Mouse (Mus musculus): ENCODE data around the gene Snx27.

GRCm38 (mm10) chr3:94591066-94591465 lies 8.6 kb upstream of the Snx27 start:
- TF ChIP-seq CTCF (IDR thresholded peaks at IDR 0.05) (no peak), EP300 (IDR thresholded peaks at IDR 0.05) (no peak)

All from lung, postnatal 0 days (tissue).